Mouse (Mus musculus) small intestine, adult 2 months (tissue): ENCODE data around the gene Tfrc. TPM values are rescaled to one million over a fixed set of nuclear protein-coding genes. Genes with fewer than 3 reads are reported as not detected.
A peak's percentile ranks its signal among the peaks of the same experiment; 100 is the strongest.
"Not testable (repeated sequence)": the region's sequence is repeated elsewhere in the genome, so short reads cannot be mapped to it uniquely, and the experiment has no call there.

Experiments
- H3K27ac ChIP-seq: fragments of 200-500 bp; 2 replicates; pipeline ENCODE4 v1.5.1; 2012; ENCODE audit warnings: low read depth, low read length, control low read depth, inconsistent platforms; ENCODE audit not compliant: insufficient read depth
- H3K27me3 ChIP-seq: fragments of 200-500 bp; 2 replicates; pipeline ENCODE4 v1.6.1; 2012; ENCODE audit warnings: mild to moderate bottlenecking, moderate library complexity, low read length, inconsistent platforms; ENCODE audit not compliant: control insufficient read depth, insufficient read depth
- H3K36me3 ChIP-seq: fragments of 200-500 bp; 2 replicates; pipeline ENCODE4 v1.6.1; 2012; ENCODE audit warnings: mild to moderate bottlenecking, low read length, control low read depth, inconsistent platforms; ENCODE audit not compliant: control insufficient read depth, insufficient read depth
- H3K4me1 ChIP-seq: fragments of 200-500 bp; 2 replicates; pipeline ENCODE4 v1.6.1; 2012; ENCODE audit warnings: low read length, inconsistent platforms, mixed read lengths; ENCODE audit not compliant: control insufficient read depth, insufficient read depth, insufficient read length
- H3K4me3 ChIP-seq: fragments of 200-500 bp; 2 replicates; pipeline ENCODE4 v1.5.1; 2012; ENCODE audit warnings: low read depth, mild to moderate bottlenecking, control low read depth, inconsistent platforms, low read length, moderate library complexity
- CTCF ChIP-seq: fragments of 200-500 bp; IDR thresholded peaks from 2 replicates; pipeline ENCODE4 v1.5.1; 2012; ENCODE audit warnings: low read depth, mild to moderate bottlenecking, control low read depth, inconsistent platforms, low read length, moderate library complexity, mixed read lengths; ENCODE audit not compliant: insufficient replicate concordance, insufficient read length; ENCODE audit errors: extremely low read depth
- POLR2A ChIP-seq: fragments of 200-500 bp; IDR thresholded peaks from 2 replicates; pipeline ENCODE4 v1.6.1; 2012; ENCODE audit warnings: low read depth, mild to moderate bottlenecking, control low read depth, inconsistent platforms, low read length, moderate library complexity
- whole genome bisulfite sequencing: fragments of 180-500 bp; shearing (Covaris S2); methylation state at CpG from one replicate; pipeline ENCODE4 v1.1.7; 2018; 5-methylcytosine and 5-hydroxymethylcytosine counted together
- polyA plus RNA-seq: library from polyadenylated mRNA; depleted of rRNA; stranded (reverse); fragments of >200 nt; gene quantifications from 2 replicates; pipeline ENCODE4 v1.2.3, GENCODE M21; 2012

Tfrc gene
- polyA plus RNA-seq, 1 experiment: 3.0 TPM

DNA sequence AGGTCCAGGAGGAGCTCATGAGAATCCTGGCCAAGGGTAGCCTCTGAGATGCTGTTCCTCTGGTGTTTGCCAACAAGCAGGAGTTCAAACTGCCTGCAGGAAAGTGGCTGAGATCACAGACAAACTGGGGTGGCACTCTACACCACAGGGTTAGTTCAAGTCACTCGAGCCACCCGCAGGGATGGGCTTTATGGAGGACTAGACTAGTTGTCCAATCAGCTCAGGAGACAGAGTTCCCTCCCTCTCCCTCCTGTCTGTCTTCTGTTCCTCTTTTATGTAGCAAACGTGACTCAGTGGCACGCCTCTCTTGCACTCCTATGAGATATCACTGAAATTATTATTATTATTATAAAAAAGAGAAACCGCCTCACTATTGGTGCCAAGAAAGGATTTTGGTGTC is 25.5 kb downstream of the Tfrc start:
- TF ChIP-seq POLR2A (no peak), CTCF (no peak)
- 65% methylated on average over 5 of the region's 5 CpGs for WGBS
- H3K27ac ChIP-seq: no peak overlapping the region
- no peaks in the 10 kb centered on the region for H3K4me1 ChIP-seq
- no peaks in the 10 kb centered on the region; the same call in 1 of the 2 replicates for H3K27me3 ChIP-seq
- no peak overlapping the region for H3K4me3 ChIP-seq
- peaks cover 18% of the 10 kb centered on the region for H3K36me3 ChIP-seq

GRCm38 (mm10) chr16:32635314-32635713 is 26.6 kb downstream of the Tfrc start:
- H3K36me3 ChIP-seq: peaks cover 9% of the 10 kb centered on the region
- H3K27ac ChIP-seq: no peak overlapping the region
- H3K4me3 ChIP-seq: no peak overlapping the region
- H3K4me1 ChIP-seq: no peaks in the 10 kb centered on the region
- no peak for TF ChIP-seq POLR2A
- TF ChIP-seq CTCF: no peak
- no peaks in the 10 kb centered on the region; the same call in 1 of the 2 replicates for H3K27me3 ChIP-seq
- 46% methylated on average over 3 of the region's 3 CpGs for WGBS

DNA sequence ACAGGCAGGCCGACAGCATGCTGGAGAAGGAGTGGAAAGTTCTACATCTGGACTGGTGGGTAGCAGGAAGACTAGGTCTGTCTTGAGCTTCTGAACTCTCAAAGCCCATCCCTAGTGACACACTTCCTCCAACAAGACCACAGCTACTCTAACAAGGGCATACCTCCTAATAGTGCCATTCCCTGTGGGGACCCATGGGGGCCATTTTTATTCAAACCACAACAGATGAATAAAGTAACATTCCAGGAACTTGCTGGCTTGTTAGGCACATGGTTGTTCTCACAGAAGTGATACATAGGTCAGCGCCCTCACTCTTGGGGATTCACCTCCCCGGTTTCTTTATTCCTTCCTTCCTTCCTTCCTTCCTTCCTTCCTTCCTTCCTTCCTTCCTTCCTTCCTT is 27.6 kb downstream of the Tfrc start:
- 80% methylated on average over 3 of the region's 3 CpGs for WGBS
- Histone ChIP-seq H3K27ac (no peak overlapping the region), H3K27me3 (no peaks in the 10 kb centered on the region; the same call in 1 of the 2 replicates), H3K36me3 (peaks cover 4% of the 10 kb centered on the region), H3K4me1 (no peaks in the 10 kb centered on the region), H3K4me3 (no peak overlapping the region)
- TF ChIP-seq CTCF (no peak), POLR2A (no peak)

- H3K4me1 ChIP-seq: no peaks in the 10 kb centered on the region
- TF ChIP-seq CTCF (no peak), POLR2A (no peak)
- no peak overlapping the region for H3K4me3 ChIP-seq
- H3K27me3 ChIP-seq: no peaks in the 10 kb centered on the region; the same call in 1 of the 2 replicates
- H3K36me3 ChIP-seq: peaks cover 1% of the 10 kb centered on the region
- H3K27ac ChIP-seq: no peak overlapping the region
- WGBS: 38% methylated on average over 6 of the region's 6 CpGs
Measured at GRCm38 (mm10) chr16:32636871-32637521, 28.3 kb downstream of the Tfrc start.

GRCm38 (mm10) chr16:32638476-32638875 is 29.8 kb downstream of the Tfrc start:
- Histone ChIP-seq H3K27ac (no peak overlapping the region), H3K4me1 (no peaks in the 10 kb centered on the region), H3K4me3 (no peak overlapping the region), H3K27me3 (no peaks in the 10 kb centered on the region; the same call in 1 of the 2 replicates), H3K36me3 (no peaks in the 10 kb centered on the region)
- no peak for TF ChIP-seq POLR2A
- TF ChIP-seq CTCF: peak; percentile 86; the same call in 1 of the 2 replicates
- 10% methylated on average over 8 of the region's 8 CpGs for WGBS

DNA sequence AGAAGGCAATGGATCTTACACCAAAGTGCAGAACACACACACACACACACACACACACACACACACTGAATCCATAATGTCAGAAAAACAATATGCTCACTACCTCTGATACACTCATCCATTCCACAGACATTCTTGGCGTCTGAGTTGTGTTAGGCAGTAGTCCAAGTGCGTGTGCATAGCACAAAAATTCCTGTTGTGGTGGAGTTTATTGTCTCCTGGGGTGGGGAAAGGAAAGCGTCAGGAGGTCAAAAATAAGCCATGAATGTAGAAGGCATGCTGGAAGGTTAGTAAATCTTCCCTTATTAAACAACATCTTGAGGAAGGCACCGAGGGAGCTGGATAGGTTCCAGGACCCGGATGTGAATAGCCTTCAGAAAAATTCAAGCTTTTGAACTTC is 31.4 kb downstream of the Tfrc start:
- Histone ChIP-seq H3K27ac (no peak overlapping the region), H3K36me3 (no peaks in the 10 kb centered on the region), H3K4me3 (no peak overlapping the region), H3K27me3 (no peaks in the 10 kb centered on the region; the same call in 1 of the 2 replicates), H3K4me1 (peaks cover 8% of the 10 kb centered on the region)
- WGBS: 69% methylated on average over 5 of the region's 5 CpGs
- TF ChIP-seq POLR2A (no peak), CTCF (no peak)

GRCm38 (mm10) chr16:32640683-32641082 is 32.0 kb downstream of the Tfrc start:
- peaks cover 11% of the 10 kb centered on the region for H3K4me1 ChIP-seq
- 69% methylated on average over 2 of the region's 2 CpGs for WGBS
- not testable (repeated sequence) for H3K27ac ChIP-seq, H3K36me3 ChIP-seq, H3K27me3 ChIP-seq, H3K4me3 ChIP-seq
